Mouse (Mus musculus) lung, embryonic 16.5 days (tissue): ENCODE measurements around the gene Med16. TPM values are rescaled to one million over a fixed set of nuclear protein-coding genes. Genes with fewer than 3 reads are reported as not detected.

ENCODE experiments used
- ATAC-seq: fragments of 200-750 bp; cut with Nextera tagmentation; 2 replicates; pipeline ENCODE4 v1.8.0; 2017; ENCODE audit warnings: low read depth, mild to moderate bottlenecking, moderate library complexity
- H3K27ac ChIP-seq: fragments of 300-500 bp; sonication (generic); 2 replicates; pipeline ENCODE4 v1.5.1; 2014; ENCODE audit warnings: mild to moderate bottlenecking, control low read depth, low read length
- H3K27me3 ChIP-seq: fragments of 300-500 bp; sonication (generic); 2 replicates; pipeline ENCODE4 v1.6.1; 2014; ENCODE audit warnings: low read depth, low read length, mixed read lengths; ENCODE audit not compliant: control insufficient read depth, insufficient read depth
- H3K36me3 ChIP-seq: fragments of 300-500 bp; sonication (generic); 2 replicates; pipeline ENCODE4 v1.6.1; 2014; ENCODE audit warnings: low read length; ENCODE audit not compliant: control insufficient read depth, insufficient read depth
- H3K4me1 ChIP-seq: fragments of 300-500 bp; sonication (generic); replicated peaks from 2 replicates; pipeline ENCODE4 v1.6.1; 2014; ENCODE audit warnings: low read length, mixed read lengths; ENCODE audit not compliant: control insufficient read depth, insufficient read depth
- H3K4me2 ChIP-seq: fragments of 300-500 bp; sonication (generic); 2 replicates; pipeline ENCODE4 v1.6.1; 2014; ENCODE audit warnings: low read depth, low read length, control low read depth
- H3K4me3 ChIP-seq: fragments of 300-500 bp; sonication (generic); 2 replicates; pipeline ENCODE4 v1.5.1; 2014; ENCODE audit warnings: mild to moderate bottlenecking, low read length, control low read depth
- H3K9ac ChIP-seq: fragments of 300-500 bp; sonication (generic); 2 replicates; pipeline ENCODE4 v1.6.1; 2014; ENCODE audit warnings: low read length, control low read depth
- H3K9me3 ChIP-seq: fragments of 300-500 bp; sonication (generic); 2 replicates; pipeline ENCODE4 v1.6.1; 2016; ENCODE audit warnings: low read length; ENCODE audit not compliant: control insufficient read depth
- WGBS: fragments of 180-500 bp; shearing (Covaris S2); extraction: QIAGEN DNeasy Blood & Tissue Kit; methylation state at CpG from one replicate; pipeline ENCODE4 v1.1.7; 2014; 5-methylcytosine and 5-hydroxymethylcytosine counted together
- microRNA-seq: library from miRNA; unstranded; fragments of <30 nt; microRNA quantifications from one replicate; pipeline ENCODE4, GENCODE M21; 2016
- polyA plus RNA-seq: library from polyadenylated mRNA; unstranded; fragments of >200 nt; fragmentation: Nextera tagmentation; extraction: Ambion mirVana; gene quantifications from 2 replicates; pipeline ENCODE4 v1.2.1, GENCODE M21; 2015

Med16 gene
- polyA plus RNA-seq, 1 experiment from 2014 or later, result 51.2 TPM

GRCm38 (mm10) chr10:79846553-79846952, 62.2 kb downstream of the Med16 start:
- Histone ChIP-seq H3K4me2 (no peak overlapping the region), H3K27me3 (no peaks in the 10 kb centered on the region), H3K9ac (no peak overlapping the region), H3K4me3 (no peak overlapping the region), H3K9me3 (no peaks in the 10 kb centered on the region), H3K4me1 (peaks cover 21% of the 10 kb centered on the region), H3K27ac (no peak overlapping the region), H3K36me3 (no peaks in the 10 kb centered on the region)
- ATAC-seq, result no peak
- 46% methylated on average over 5 of the region's 5 CpGs for WGBS

Small RNAs within 50 kb of the gene (microRNA-seq; reads per million reads assigned to microRNA genes)
- not detected for gene Mir6910

Other genes with a start within 250 kb of the Med16 start
- gene Madcam1, start 244.4 kb downstream of the Med16 start, polyA plus RNA-seq, result 0.53 and 0.69 TPM in 2 replicates
- 57.5 and 58.3 TPM in 2 replicates for gene Tpgs1, start 239.6 kb downstream of the Med16 start, polyA plus RNA-seq
- 64.0 and 68.9 TPM in 2 replicates for gene Cdc34, start 226.7 kb downstream of the Med16 start, polyA plus RNA-seq
- gene Gzmm, start 219.9 kb downstream of the Med16 start, polyA plus RNA-seq, result 0.62 and 0.98 TPM in 2 replicates
- gene Bsg, start 204.4 kb downstream of the Med16 start, polyA plus RNA-seq, result 1,174 and 1,330 TPM in 2 replicates
- not detected in 2 replicates for gene Hcn2, start 192.3 kb downstream of the Med16 start, polyA plus RNA-seq
- 46.2 and 47.8 TPM in 2 replicates for gene Polrmt, start 162.3 kb downstream of the Med16 start, polyA plus RNA-seq
- gene Fgf22, start 153.8 kb downstream of the Med16 start, polyA plus RNA-seq, result 0.11 and 0.29 TPM in 2 replicates
- gene Rnf126, start 142.0 kb downstream of the Med16 start, polyA plus RNA-seq, result 47.9 and 61.4 TPM in 2 replicates
- gene Fstl3, start 131.7 kb downstream of the Med16 start, polyA plus RNA-seq, result 21.7 and 22.7 TPM in 2 replicates
- gene Prss57, start 118.0 kb downstream of the Med16 start, polyA plus RNA-seq, result 0.57 and 2.1 TPM in 2 replicates
- 52.7 and 54.1 TPM in 2 replicates for gene Palm, start 115.4 kb downstream of the Med16 start, polyA plus RNA-seq
- gene Misp, start 87.9 kb downstream of the Med16 start, polyA plus RNA-seq, result 10.6 and 13.5 TPM in 2 replicates
- 344 and 371 TPM in 2 replicates for gene Ptbp1, start 54.5 kb downstream of the Med16 start, polyA plus RNA-seq
- 3.0 and 4.0 TPM in 2 replicates for gene Prtn3, start 34.4 kb downstream of the Med16 start, polyA plus RNA-seq
- gene Plppr3, start 34.3 kb downstream of the Med16 start, polyA plus RNA-seq, result 22.6 and 26.4 TPM in 2 replicates
- gene Elane, start 22.7 kb downstream of the Med16 start, polyA plus RNA-seq, result 0.26 and 1.2 TPM in 2 replicates
- gene Cfd, start 18.1 kb downstream of the Med16 start, polyA plus RNA-seq, result not detected in 2 replicates
- gene Gm26602, start 1.9 kb upstream of the Med16 start, polyA plus RNA-seq, result 12.8 TPM in 1 of 2 replicates, not detected in the other
- gene Kiss1r, start 8.0 kb upstream of the Med16 start, polyA plus RNA-seq, result 1.0 and 1.1 TPM in 2 replicates
- gene R3hdm4, start 12.3 kb upstream of the Med16 start, polyA plus RNA-seq, result 151 and 155 TPM in 2 replicates
- gene Arid3a, start 18.1 kb upstream of the Med16 start, polyA plus RNA-seq, result 4.1 and 4.8 TPM in 2 replicates
- 76.7 and 83.0 TPM in 2 replicates for gene Wdr18, start 51.2 kb upstream of the Med16 start, polyA plus RNA-seq
- gene Grin3b, start 61.8 kb upstream of the Med16 start, polyA plus RNA-seq, result 0.25 and 0.75 TPM in 2 replicates
- gene Tmem259, start 75.4 kb upstream of the Med16 start, polyA plus RNA-seq, result 7.3 and 9.0 TPM in 2 replicates
- 401 and 405 TPM in 2 replicates for gene Cnn2, start 79.7 kb upstream of the Med16 start, polyA plus RNA-seq
- gene Abca7, start 87.6 kb upstream of the Med16 start, polyA plus RNA-seq, result 4.9 and 5.6 TPM in 2 replicates
- gene Arhgap45, start 107.7 kb upstream of the Med16 start, polyA plus RNA-seq, result 18.1 and 21.8 TPM in 2 replicates
- gene Polr2e, start 130.9 kb upstream of the Med16 start, polyA plus RNA-seq, result 194 and 210 TPM in 2 replicates
- gene Gpx4, start 138.2 kb upstream of the Med16 start, polyA plus RNA-seq, result 554 and 585 TPM in 2 replicates
- gene Sbno2, start 196.6 kb upstream of the Med16 start, polyA plus RNA-seq, result 18.7 and 19.1 TPM in 2 replicates
- gene Stk11, start 206.9 kb upstream of the Med16 start, polyA plus RNA-seq, result 18.6 and 23.3 TPM in 2 replicates
- 534 and 552 TPM in 2 replicates for gene Atp5d, start 229.7 kb upstream of the Med16 start, polyA plus RNA-seq
- gene Cbarp, start 231.9 kb upstream of the Med16 start, polyA plus RNA-seq, result 3.9 and 5.6 TPM in 2 replicates
- 11.8 and 12.9 TPM in 2 replicates for gene Midn, start 239.3 kb upstream of the Med16 start, polyA plus RNA-seq